Mouse (Mus musculus) liver, embryonic 13.5 days (tissue): Measurements from ENCODE around the gene Rpain. TPM values are rescaled to one million over a fixed set of nuclear protein-coding genes. Genes with fewer than 3 reads are reported as not detected.

Experiments used
- ATAC-seq: fragments of 200-750 bp; cut with Nextera tagmentation; 2 replicates; pipeline ENCODE4 v1.8.0; 2017; ENCODE audit warnings: low read depth, mild to moderate bottlenecking, moderate number of reproducible peaks, moderate library complexity
- DNase-seq: peaks from one replicate; pipeline ENCODE4 v3.0.0; 2022
- H3K27ac ChIP-seq: fragments of 300-500 bp; sonication (generic); 2 replicates; pipeline ENCODE4 v1.5.1; 2015; ENCODE audit warnings: moderate library complexity, mild to moderate bottlenecking, inconsistent platforms
- H3K27me3 ChIP-seq: fragments of 300-500 bp; sonication (generic); 2 replicates; pipeline ENCODE4 v1.6.1; 2015; ENCODE audit warnings: mild to moderate bottlenecking, inconsistent platforms
- H3K36me3 ChIP-seq: fragments of 300-500 bp; sonication (generic); 2 replicates; pipeline ENCODE4 v1.6.1; 2015; ENCODE audit warnings: mild to moderate bottlenecking, inconsistent platforms
- H3K4me1 ChIP-seq: fragments of 300-500 bp; sonication (generic); replicated peaks from 2 replicates; pipeline ENCODE4 v1.6.1; 2015; ENCODE audit warnings: inconsistent platforms
- H3K4me2 ChIP-seq: fragments of 300-500 bp; sonication (generic); 2 replicates; pipeline ENCODE4 v1.6.1; 2015; ENCODE audit warnings: inconsistent platforms, mild to moderate bottlenecking, moderate library complexity
- H3K4me3 ChIP-seq: fragments of 300-500 bp; sonication (generic); replicated peaks from 2 replicates; pipeline ENCODE4 v1.5.1; 2015; ENCODE audit warnings: mild to moderate bottlenecking, inconsistent platforms
- H3K9ac ChIP-seq: fragments of 300-500 bp; sonication (generic); 2 replicates; pipeline ENCODE4 v1.6.1; 2015; ENCODE audit warnings: mild to moderate bottlenecking, inconsistent platforms
- H3K9me3 ChIP-seq: fragments of 300-500 bp; sonication (generic); replicated peaks from 2 replicates; pipeline ENCODE4 v1.6.1; 2016; ENCODE audit warnings: inconsistent platforms
- WGBS: fragments of 180-500 bp; shearing (Covaris S2); methylation state at CpG from one replicate; pipeline ENCODE4 v1.1.7; 2015; ENCODE audit not compliant: insufficient replicate concordance; 5-methylcytosine and 5-hydroxymethylcytosine counted together
- polyA plus RNA-seq: library from polyadenylated mRNA; unstranded; fragments of >200 nt; fragmentation: Nextera tagmentation; extraction: Ambion mirVana; gene quantifications from 2 replicates; pipeline ENCODE4 v1.2.1, GENCODE M21; 2015

Rpain gene
- polyA plus RNA-seq, 1 experiment from 2014 or later: 95.3 TPM

- H3K36me3 ChIP-seq: peaks cover 26% of the 10 kb centered on the region
- whole genome bisulfite sequencing: under 1% methylated on average over 49 of the region's 49 CpGs
- H3K4me2 ChIP-seq: peak overlapping the region; percentile 90
- H3K9me3 ChIP-seq: no peaks in the 10 kb centered on the region
- peak; percentile 79 for ATAC-seq
- no peak for DNase-seq
- no peaks in the 10 kb centered on the region for H3K27me3 ChIP-seq
- H3K9ac ChIP-seq: peak overlapping the region; percentile 86
- peak overlapping the region; percentile 96 for H3K4me3 ChIP-seq
- H3K4me1 ChIP-seq: peaks cover 27% of the 10 kb centered on the region
- peak overlapping the region; percentile 77 for H3K27ac ChIP-seq
Observed at GRCm38 (mm10) chr11:71003611-71004315, 33.8 kb downstream of the Rpain start.

GRCm38 (mm10) chr11:71004316-71004773, 34.3 kb downstream of the Rpain start, which contains the start of gene Dhx33:
TSS of gene Dhx33 (minus strand) at chr11:71004437.
- peak within 1 kb of the TSS; percentile 86 for H3K9ac ChIP-seq
- H3K9me3 ChIP-seq: no peaks in the 10 kb centered on the region
- peaks cover 25% of the 10 kb centered on the region for H3K36me3 ChIP-seq
- peak within 1 kb of the TSS; percentile 90 for H3K4me2 ChIP-seq
- DNase-seq (peak; percentile 91), ATAC-seq (peak; percentile 91)
- H3K27ac ChIP-seq: peak within 1 kb of the TSS; percentile 77
- H3K4me1 ChIP-seq: peaks cover 31% of the 10 kb centered on the region
- no peaks in the 10 kb centered on the region for H3K27me3 ChIP-seq
- under 1% methylated on average over 35 of the region's 35 CpGs for WGBS
- peak within 1 kb of the TSS; percentile 96 for H3K4me3 ChIP-seq

- Histone ChIP-seq H3K9ac (peak overlapping the region; percentile 53; the same call in 1 of the 2 replicates), H3K9me3 (no peaks in the 10 kb centered on the region), H3K4me2 (peak overlapping the region; percentile 90), H3K36me3 (peaks cover 25% of the 10 kb centered on the region), H3K4me1 (peaks cover 31% of the 10 kb centered on the region), H3K27ac (peak overlapping the region; percentile 41), H3K4me3 (peak overlapping the region; percentile 96), H3K27me3 (no peaks in the 10 kb centered on the region)
- ATAC-seq: no peak
- no peak for DNase-seq
- 53% methylated on average over 5 of the region's 5 CpGs for WGBS
Observed at GRCm38 (mm10) chr11:71005046-71005445, 35.0 kb downstream of the Rpain start.

- ATAC-seq (no peak), DNase-seq (no peak)
- no peak overlapping the region for H3K9ac ChIP-seq
- no peak overlapping the region for H3K27ac ChIP-seq
- H3K36me3 ChIP-seq: peaks cover 44% of the 10 kb centered on the region
- H3K9me3 ChIP-seq: no peaks in the 10 kb centered on the region
- no peak overlapping the region for H3K4me3 ChIP-seq
- H3K4me1 ChIP-seq: peaks cover 25% of the 10 kb centered on the region
- no peaks in the 10 kb centered on the region for H3K27me3 ChIP-seq
- no peak overlapping the region for H3K4me2 ChIP-seq
- 78% methylated on average over 6 of the region's 6 CpGs for WGBS
Observed at GRCm38 (mm10) chr11:71007026-71007425, 37.0 kb downstream of the Rpain start.

GRCm38 (mm10) chr11:71007831-71008230, 37.8 kb downstream of the Rpain start:
- Histone ChIP-seq H3K9ac (no peak overlapping the region), H3K4me1 (peaks cover 17% of the 10 kb centered on the region), H3K4me2 (no peak overlapping the region), H3K4me3 (no peak overlapping the region), H3K27me3 (no peaks in the 10 kb centered on the region), H3K9me3 (no peaks in the 10 kb centered on the region), H3K27ac (no peak overlapping the region), H3K36me3 (peaks cover 51% of the 10 kb centered on the region)
- ATAC-seq: no peak
- 81% methylated on average over 7 of the region's 7 CpGs for WGBS
- DNase-seq: no peak

- ATAC-seq (no peak), DNase-seq (no peak)
- H3K4me3 ChIP-seq: no peak overlapping the region
- no peak overlapping the region for H3K27ac ChIP-seq
- no peaks in the 10 kb centered on the region for H3K9me3 ChIP-seq
- peaks cover 53% of the 10 kb centered on the region for H3K36me3 ChIP-seq
- no peak overlapping the region for H3K4me2 ChIP-seq
- no peaks in the 10 kb centered on the region for H3K27me3 ChIP-seq
- H3K4me1 ChIP-seq: peaks cover 12% of the 10 kb centered on the region
- H3K9ac ChIP-seq: no peak overlapping the region
- WGBS: 68% methylated on average over 3 of the region's 3 CpGs
Observed at GRCm38 (mm10) chr11:71008321-71008720, 38.3 kb downstream of the Rpain start.

- H3K4me1 ChIP-seq: peaks cover 18% of the 10 kb centered on the region
- H3K27ac ChIP-seq: peak overlapping the region; percentile 64; the same call in 1 of the 2 replicates
- peaks cover 58% of the 10 kb centered on the region for H3K36me3 ChIP-seq
- no peaks in the 10 kb centered on the region for H3K27me3 ChIP-seq
- no peak overlapping the region for H3K4me2 ChIP-seq
- ATAC-seq: peak; percentile 84
- H3K9ac ChIP-seq: no peak overlapping the region
- no peak overlapping the region for H3K4me3 ChIP-seq
- no peak for DNase-seq
- H3K9me3 ChIP-seq: no peaks in the 10 kb centered on the region
- 76% methylated on average over 7 of the region's 7 CpGs for WGBS
Observed at GRCm38 (mm10) chr11:71012743-71013142, 42.7 kb downstream of the Rpain start.

GRCm38 (mm10) chr11:71017051-71017450, 47.0 kb downstream of the Rpain start:
- WGBS: 78% methylated on average over 1 of the region's 1 CpGs
- H3K9ac ChIP-seq: no peak overlapping the region
- no peak for ATAC-seq

GRCm38 (mm10) chr11:71018416-71019200, 48.6 kb downstream of the Rpain start:
- H3K9me3 ChIP-seq: no peaks in the 10 kb centered on the region
- H3K36me3 ChIP-seq: peaks cover 30% of the 10 kb centered on the region
- peak overlapping the region; percentile 85 for H3K9ac ChIP-seq
- ATAC-seq: peak; percentile 9
- no peaks in the 10 kb centered on the region for H3K27me3 ChIP-seq
- WGBS: 5% methylated on average over 28 of the region's 28 CpGs
- H3K27ac ChIP-seq: peak overlapping the region; percentile 76
- peak overlapping the region; percentile 82 for H3K4me2 ChIP-seq
- H3K4me1 ChIP-seq: peaks cover 53% of the 10 kb centered on the region
- DNase-seq: no peak
- H3K4me3 ChIP-seq: peak overlapping the region; percentile 82

More at GRCm38 (mm10) chr11:71017051-71017450, 47.0 kb downstream of the Rpain start:
- Histone ChIP-seq H3K4me1 (peaks cover 41% of the 10 kb centered on the region), H3K36me3 (peaks cover 28% of the 10 kb centered on the region), H3K4me3 (no peak overlapping the region), H3K27ac (no peak overlapping the region), H3K4me2 (no peak overlapping the region), H3K27me3 (no peaks in the 10 kb centered on the region), H3K9me3 (no peaks in the 10 kb centered on the region)
- no peak for DNase-seq

GRCm38 (mm10) chr11:71019201-71020068, 49.4 kb downstream of the Rpain start, which contains the start of the genes Mis12 and Derl2:
TSS of gene Mis12 (plus strand) at chr11:71019611.
TSS of gene Derl2 (minus strand) at chr11:71019841.
- peak within 1 kb of the TSS; percentile 88 for H3K9ac ChIP-seq
- peaks cover 29% of the 10 kb centered on the region for H3K36me3 ChIP-seq
- H3K27ac ChIP-seq: peak within 1 kb of the TSS; percentile 93
- H3K27me3 ChIP-seq: no peaks in the 10 kb centered on the region
- peak; percentile 99 for DNase-seq
- ATAC-seq: peak; percentile 97
- under 1% methylated on average over 70 of the region's 71 CpGs for WGBS
- no peaks in the 10 kb centered on the region for H3K9me3 ChIP-seq
- H3K4me3 ChIP-seq: peak within 1 kb of the TSS; percentile 82
- peak within 1 kb of the TSS; percentile 89 for H3K4me2 ChIP-seq
- H3K4me1 ChIP-seq: peaks cover 53% of the 10 kb centered on the region
